Mouse (Mus musculus) mature B cell (primary cell): ENCODE results near the gene Wee1.
"Not testable (repeated sequence)": the region's sequence is repeated elsewhere in the genome, so short reads cannot be mapped to it uniquely, and the experiment has no call there.

ENCODE experiments used
- in situ Hi-C: fragments of 300-500 bp; cut with MboI; formaldehyde crosslinking; loops from 2 replicates; pipeline ENCODE4 v1.14.3; 2019

The Wee1 gene

GRCm38 (mm10) chr7:110122565-110123422 is 948 bp downstream of the Wee1 start:
- in situ Hi-C loops: no loop called here

GRCm38 (mm10) chr7:110123844-110124555 is 2.2 kb downstream of the Wee1 start:
- in situ Hi-C loops: no loop called here

- in situ Hi-C loops: no loop called here
Measured at GRCm38 (mm10) chr7:110128566-110128965, 6.7 kb downstream of the Wee1 start.

- in situ Hi-C loops: not testable (repeated sequence)
Measured at GRCm38 (mm10) chr7:110132272-110132671, 10.4 kb downstream of the Wee1 start.

GRCm38 (mm10) chr7:110133988-110134387 is 12.1 kb downstream of the Wee1 start:
- in situ Hi-C loops: no loop called here

- in situ Hi-C loops: no loop called here
Measured at GRCm38 (mm10) chr7:110138538-110138937, 16.7 kb downstream of the Wee1 start.

- in situ Hi-C loops: no loop called here
Measured at GRCm38 (mm10) chr7:110143863-110144262, 22.0 kb downstream of the Wee1 start.

GRCm38 (mm10) chr7:110152891-110153290 is 31.0 kb downstream of the Wee1 start:
- in situ Hi-C loops: no loop called here

- in situ Hi-C loops: no loop called here
Measured at GRCm38 (mm10) chr7:110156712-110157260, 34.9 kb downstream of the Wee1 start.

- in situ Hi-C loops: no loop called here
Measured at GRCm38 (mm10) chr7:110157261-110157910, 35.5 kb downstream of the Wee1 start.

- in situ Hi-C loops: no loop called here
Measured at GRCm38 (mm10) chr7:110158073-110158472, 36.2 kb downstream of the Wee1 start.

GRCm38 (mm10) chr7:110160109-110160508 is 38.3 kb downstream of the Wee1 start:
- in situ Hi-C loops: not testable (repeated sequence)

- in situ Hi-C loops: no loop called here
Measured at GRCm38 (mm10) chr7:110160601-110161000, 38.8 kb downstream of the Wee1 start.

- in situ Hi-C loops: no loop called here
Measured at GRCm38 (mm10) chr7:110163024-110163423, 41.2 kb downstream of the Wee1 start.

- in situ Hi-C loops: no loop called here
Measured at GRCm38 (mm10) chr7:110164103-110164681, 42.3 kb downstream of the Wee1 start.

- in situ Hi-C loops: loop anchor here (5.0 kb wide), 2 partner anchors 58 to 103 kb away; partner anchors contain the start of gene Swap70
Measured at GRCm38 (mm10) chr7:110164712-110165122, 42.9 kb downstream of the Wee1 start.

- in situ Hi-C loops: loop anchor here (5.0 kb wide), 2 partner anchors 56 to 101 kb away; partner anchors contain the start of gene Swap70
Measured at GRCm38 (mm10) chr7:110166233-110166632, 44.4 kb downstream of the Wee1 start.

GRCm38 (mm10) chr7:110179208-110179607 is 57.4 kb downstream of the Wee1 start:
- in situ Hi-C loops: no loop called here

GRCm38 (mm10) chr7:110180613-110181012 is 58.8 kb downstream of the Wee1 start:
- in situ Hi-C loops: no loop called here

- in situ Hi-C loops: no loop called here
Measured at GRCm38 (mm10) chr7:110181446-110181845, 59.6 kb downstream of the Wee1 start.

GRCm38 (mm10) chr7:110184608-110185007 is 62.8 kb downstream of the Wee1 start:
- in situ Hi-C loops: no loop called here

- in situ Hi-C loops: no loop called here
Measured at GRCm38 (mm10) chr7:110189951-110190350, 68.1 kb downstream of the Wee1 start.
